Mouse (Mus musculus) myocyte (in vitro differentiated cells): ENCODE data around the gene Aqp2. TPM values are rescaled to one million over a fixed set of nuclear protein-coding genes. Genes with fewer than 3 reads are reported as not detected.

Experiments
- H3K27me3 ChIP-seq: one replicate; pipeline ENCODE4 v1.6.1; 2011; ENCODE audit not compliant: control insufficient read depth, insufficient read depth, insufficient read length
- H3K36me3 ChIP-seq: one replicate; pipeline ENCODE4 v1.6.1; 2011; ENCODE audit not compliant: control insufficient read depth, insufficient read depth
- H3K4me2 ChIP-seq: one replicate; pipeline ENCODE4 v1.6.1; 2011; ENCODE audit warnings: low read depth, control low read depth
- H3K4me3 ChIP-seq: one replicate; pipeline ENCODE4 v1.5.1; 2011; ENCODE audit warnings: mild to moderate bottlenecking, control low read depth, moderate library complexity
- H3K79me2 ChIP-seq: one replicate; pipeline ENCODE4 v1.6.1; 2011; ENCODE audit not compliant: control insufficient read depth, insufficient read depth
- H3ac ChIP-seq: one replicate; pipeline ENCODE4 v1.6.1; 2011; ENCODE audit not compliant: control insufficient read depth, insufficient read length
- CEBPB ChIP-seq: IDR thresholded peaks from 2 replicates; pipeline ENCODE4 v1.6.1; 2011; ENCODE audit warnings: mild to moderate bottlenecking, moderate library complexity; ENCODE audit not compliant: poor library complexity, insufficient read depth, severe bottlenecking
- E2F4 ChIP-seq: IDR thresholded peaks from one replicate; pipeline ENCODE4 v1.6.1; 2011; ENCODE audit warnings: mild to moderate bottlenecking, control low read depth, moderate library complexity; ENCODE audit not compliant: insufficient read depth
- MAX ChIP-seq: IDR thresholded peaks from one replicate; pipeline ENCODE4 v1.6.1; 2011; ENCODE audit warnings: low read depth, mild to moderate bottlenecking, control low read depth
- MYOD1 ChIP-seq, 3 experiments: IDR thresholded peaks; one replicate each; pipeline ENCODE4 v1.6.1; 2011; ENCODE audit warnings: control low read depth in 2 of 3, low read depth in 2 of 3, mild to moderate bottlenecking in 2 of 3, moderate library complexity in 1 of 3; ENCODE audit not compliant: insufficient read length in 2 of 3, control insufficient read depth in 1 of 3
- MYOG ChIP-seq, 3 experiments: IDR thresholded peaks; one replicate each; pipeline ENCODE4 v1.6.1; 2011; ENCODE audit warnings: control low read depth in 2 of 3, low read depth in 2 of 3, mild to moderate bottlenecking in 2 of 3; ENCODE audit not compliant: insufficient read length in 2 of 3, control insufficient read depth in 1 of 3, insufficient read depth in 1 of 3
- POLR2A ChIP-seq: IDR thresholded peaks from one replicate; pipeline ENCODE4 v1.6.1; 2011; ENCODE audit warnings: low read depth, mild to moderate bottlenecking, control low read depth, moderate library complexity; ENCODE audit not compliant: insufficient read length
- POLR2AphosphoS2 ChIP-seq: IDR thresholded peaks from one replicate; pipeline ENCODE4 v1.6.1; 2011; ENCODE audit warnings: low read depth, control low read depth; ENCODE audit not compliant: insufficient read length
- REST ChIP-seq: IDR thresholded peaks from one replicate; pipeline ENCODE4 v1.6.1; 2011; ENCODE audit warnings: mild to moderate bottlenecking, control low read depth, moderate library complexity; ENCODE audit not compliant: insufficient read depth, insufficient read length
- SRF ChIP-seq: IDR thresholded peaks from one replicate; pipeline ENCODE4 v1.6.1; 2011; ENCODE audit warnings: low read depth; ENCODE audit not compliant: control insufficient read depth, insufficient read length
- TCF12 ChIP-seq: IDR thresholded peaks from one replicate; pipeline ENCODE4 v1.6.1; 2011; ENCODE audit warnings: mild to moderate bottlenecking, control low read depth; ENCODE audit not compliant: poor library complexity, insufficient read depth, severe bottlenecking
- TCF3 ChIP-seq: IDR thresholded peaks from one replicate; pipeline ENCODE4 v1.6.1; 2011; ENCODE audit warnings: low read depth, control low read depth; ENCODE audit not compliant: insufficient read length
- USF1 ChIP-seq: IDR thresholded peaks from one replicate; pipeline ENCODE4 v1.6.1; 2011; ENCODE audit warnings: low read depth, mild to moderate bottlenecking, control low read depth, moderate library complexity
- polyA plus RNA-seq: library from polyadenylated mRNA; unstranded; fragments of >200 nt; fragmentation: generic; extraction: Trizol; gene quantifications from one replicate; pipeline ENCODE4 v1.2.1, GENCODE M21; 2012; ENCODE audit warnings: missing spikeins

The Aqp2 gene
- polyA plus RNA-seq, result 0.02 TPM

- Histone ChIP-seq H3K4me2 (no peak within 1 kb of the TSS), H3ac (no peak within 1 kb of the TSS), H3K27me3 (no peaks in the 10 kb centered on the region), H3K36me3 (no peaks in the 10 kb centered on the region), H3K4me3 (no peak within 1 kb of the TSS), H3K79me2 (no peaks in the 10 kb centered on the region)
- TF ChIP-seq POLR2AphosphoS2 (no peak), USF1 (no peak), TCF3 (no peak), TCF12 (no peak), E2F4 (no peak), MYOD1 (IDR thresholded peaks at IDR 0.05; ENCODE audit: control insufficient read depth in 1 of 3, insufficient read length in 2 of 3, low read depth in 2 of 3) (no peak), POLR2A (no peak), SRF (no peak), REST (no peak), MAX (no peak), CEBPB (no peak), MYOG (IDR thresholded peaks at IDR 0.05; ENCODE audit: control insufficient read depth in 1 of 3, insufficient read depth in 1 of 3, insufficient read length in 2 of 3, low read depth in 2 of 3) (no peak)
Measured at GRCm38 (mm10) chr15:99578802-99579485, at the start of gene Aqp2. Aqp2 (plus strand) TSS chr15:99579055.

GRCm38 (mm10) chr15:99531146-99531545, 47.7 kb upstream of the Aqp2 start:
- no peaks in the 10 kb centered on the region for H3K79me2 ChIP-seq
- no peaks in the 10 kb centered on the region for H3K27me3 ChIP-seq
- TF ChIP-seq MYOG (IDR thresholded peaks at IDR 0.05; ENCODE audit: control insufficient read depth in 1 of 3, insufficient read depth in 1 of 3, insufficient read length in 2 of 3, low read depth in 2 of 3) (no peak), REST (no peak), CEBPB (no peak), POLR2AphosphoS2 (no peak), MAX (no peak), POLR2A (no peak), TCF12 (no peak), MYOD1 (IDR thresholded peaks at IDR 0.05; ENCODE audit: control insufficient read depth in 1 of 3, insufficient read length in 2 of 3, low read depth in 2 of 3) (no peak), E2F4 (no peak), SRF (no peak), USF1 (no peak), TCF3 (no peak)

GRCm38 (mm10) chr15:99532023-99532422, 46.8 kb upstream of the Aqp2 start:
- no peaks in the 10 kb centered on the region for H3K79me2 ChIP-seq
- no peaks in the 10 kb centered on the region for H3K27me3 ChIP-seq
- no peak overlapping the region for H3K4me3 ChIP-seq
- H3K4me2 ChIP-seq, result no peak overlapping the region
- H3ac ChIP-seq, result no peak overlapping the region
- TF ChIP-seq POLR2A (no peak), MYOD1 (IDR thresholded peaks at IDR 0.05; ENCODE audit: control insufficient read depth in 1 of 3, insufficient read length in 2 of 3, low read depth in 2 of 3) (peak in 1 of 3 experiments; percentile 18)
- no peaks in the 10 kb centered on the region for H3K36me3 ChIP-seq

More at GRCm38 (mm10) chr15:99531146-99531545, 47.7 kb upstream of the Aqp2 start:
- no peak overlapping the region for H3K4me2 ChIP-seq
- no peak overlapping the region for H3ac ChIP-seq
- H3K4me3 ChIP-seq, result no peak overlapping the region
- H3K36me3 ChIP-seq, result no peaks in the 10 kb centered on the region

- H3K36me3 ChIP-seq, result no peaks in the 10 kb centered on the region
- no peaks in the 10 kb centered on the region for H3K27me3 ChIP-seq
- H3K4me3 ChIP-seq, result no peak overlapping the region
- no peaks in the 10 kb centered on the region for H3K79me2 ChIP-seq
- H3K4me2 ChIP-seq, result no peak overlapping the region
- H3ac ChIP-seq, result no peak overlapping the region
- TF ChIP-seq MYOD1 (IDR thresholded peaks at IDR 0.05; ENCODE audit: control insufficient read depth in 1 of 3, insufficient read length in 2 of 3, low read depth in 2 of 3) (peak in 2 of 3 experiments; percentile 54 to 64), USF1 (no peak)
Measured at GRCm38 (mm10) chr15:99536889-99537862, 41.7 kb upstream of the Aqp2 start.
